Mouse (Mus musculus) hindbrain, embryonic 11.5 days (tissue): ENCODE measurements around the gene Ankrd44. TPM values are rescaled to one million over a fixed set of nuclear protein-coding genes. Genes with fewer than 3 reads are reported as not detected.

Experiments used
- ATAC-seq: fragments of 200-750 bp; cut with Nextera tagmentation; 2 replicates; pipeline ENCODE4 v1.8.0; 2017; ENCODE audit warnings: mild to moderate bottlenecking, moderate TSS enrichment, moderate library complexity; ENCODE audit not compliant: low FRiP score
- DNase-seq: peaks from one replicate; pipeline ENCODE4 v3.0.0-alpha.2; 2015; ENCODE audit warnings: low spot score
- H3K27ac ChIP-seq: fragments of 300-500 bp; sonication (generic); 2 replicates; pipeline ENCODE4 v1.5.1; 2014; ENCODE audit warnings: mild to moderate bottlenecking, low read depth, low read length
- H3K27me3 ChIP-seq: fragments of 300-500 bp; sonication (generic); 2 replicates; pipeline ENCODE4 v1.6.1; 2014; ENCODE audit warnings: mild to moderate bottlenecking, low read length, moderate library complexity, mixed read lengths; ENCODE audit not compliant: control insufficient read depth, insufficient read depth
- H3K36me3 ChIP-seq: fragments of 300-500 bp; sonication (generic); 2 replicates; pipeline ENCODE4 v1.6.1; 2014; ENCODE audit warnings: mild to moderate bottlenecking, low read length, moderate library complexity, mixed read lengths; ENCODE audit not compliant: control insufficient read depth, insufficient read depth
- H3K4me1 ChIP-seq: fragments of 300-500 bp; sonication (generic); replicated peaks from 2 replicates; pipeline ENCODE4 v1.6.1; 2014; ENCODE audit warnings: low read length, mixed read lengths; ENCODE audit not compliant: control insufficient read depth, insufficient read depth
- H3K4me2 ChIP-seq: fragments of 300-500 bp; sonication (generic); replicated peaks from 2 replicates; pipeline ENCODE4 v1.6.1; 2014; ENCODE audit warnings: mild to moderate bottlenecking, low read depth, low read length
- H3K4me3 ChIP-seq: fragments of 300-500 bp; sonication (generic); 2 replicates; pipeline ENCODE4 v1.5.1; 2014; ENCODE audit warnings: low read depth, low read length
- H3K9ac ChIP-seq: fragments of 300-500 bp; sonication (generic); 2 replicates; pipeline ENCODE4 v1.6.1; 2014; ENCODE audit warnings: low read depth, low read length
- H3K9me3 ChIP-seq: fragments of 300-500 bp; sonication (generic); 2 replicates; pipeline ENCODE4 v1.6.1; 2016; ENCODE audit warnings: low read length; ENCODE audit not compliant: control insufficient read depth
- WGBS: fragments of 180-500 bp; shearing (Covaris S2); extraction: QIAGEN DNeasy Blood & Tissue Kit; methylation state at CpG from one replicate; pipeline ENCODE4 v1.1.7; 2014; 5-methylcytosine and 5-hydroxymethylcytosine counted together
- polyA plus RNA-seq: library from polyadenylated mRNA; unstranded; fragments of >200 nt; fragmentation: Nextera tagmentation; extraction: Ambion mirVana; gene quantifications from 2 replicates; pipeline ENCODE4 v1.2.1, GENCODE M21; 2014

Ankrd44 gene
- polyA plus RNA-seq, 1 experiment from 2014 or later: 19.4 TPM

DNA sequence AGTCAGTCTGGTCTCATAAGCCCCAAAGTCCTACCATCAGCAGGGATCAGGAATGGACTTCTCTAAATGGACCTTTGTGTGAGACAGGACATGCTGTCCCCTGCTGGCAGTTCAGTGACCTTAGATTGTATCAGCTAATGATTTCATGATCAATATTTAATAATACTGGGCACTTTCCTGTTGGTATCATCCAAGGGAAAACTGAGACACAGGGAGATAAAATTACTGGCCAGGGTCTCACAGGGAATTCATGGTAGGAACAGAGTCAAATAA, 13.2 kb downstream of the Ankrd44 start:
- ATAC-seq (no peak), DNase-seq (no peak)
- no peaks in the 10 kb centered on the region for H3K27me3 ChIP-seq
- no peaks in the 10 kb centered on the region for H3K9me3 ChIP-seq
- H3K4me1 ChIP-seq: no peaks in the 10 kb centered on the region
- H3K27ac ChIP-seq: no peak overlapping the region
- no peak overlapping the region for H3K4me2 ChIP-seq
- H3K9ac ChIP-seq: no peak overlapping the region
- H3K4me3 ChIP-seq: no peak overlapping the region
- H3K36me3 ChIP-seq: no peaks in the 10 kb centered on the region

DNA sequence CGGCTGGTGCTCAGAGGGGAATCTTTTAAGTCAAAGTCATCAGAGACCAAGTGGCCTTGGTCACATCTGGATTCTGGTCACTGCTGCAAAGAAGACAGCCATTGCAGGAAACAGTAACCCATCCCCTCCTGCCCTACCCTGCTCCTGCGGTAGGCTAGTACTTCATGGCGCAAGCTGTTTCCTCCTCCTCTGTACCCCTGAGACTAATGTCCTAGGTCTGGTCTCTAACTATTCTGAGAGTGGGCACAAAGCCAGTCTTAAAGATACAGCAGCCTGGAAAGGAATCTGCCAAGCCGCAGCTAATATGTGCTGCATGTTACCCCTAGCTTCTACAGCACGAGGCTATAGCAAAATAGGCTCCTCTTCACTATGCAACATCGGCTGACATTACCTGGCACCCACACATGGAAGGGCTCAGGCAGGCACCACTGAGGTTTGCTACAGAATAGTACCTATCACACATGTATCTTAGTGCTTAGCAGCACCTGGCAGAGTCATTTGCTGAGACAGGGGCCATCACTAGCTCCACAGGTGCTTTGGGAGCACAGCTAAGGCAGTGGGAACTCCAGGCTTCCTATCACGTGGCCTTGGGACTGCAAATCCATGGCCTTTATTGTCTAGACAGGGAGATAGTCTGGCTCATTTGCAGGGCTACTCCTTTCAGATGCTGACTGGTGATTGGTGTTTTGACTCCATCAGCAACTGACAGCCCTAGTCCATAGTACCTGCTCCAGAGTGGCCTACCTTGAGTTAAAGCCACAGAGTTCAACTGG, 13.7 kb downstream of the Ankrd44 start:
- Histone ChIP-seq H3K4me3 (no peak overlapping the region), H3K4me2 (no peak overlapping the region), H3K9ac (no peak overlapping the region), H3K27me3 (no peaks in the 10 kb centered on the region), H3K36me3 (no peaks in the 10 kb centered on the region), H3K4me1 (no peaks in the 10 kb centered on the region), H3K9me3 (no peaks in the 10 kb centered on the region), H3K27ac (no peak overlapping the region)
- DNase-seq (no peak), ATAC-seq (no peak)
- whole genome bisulfite sequencing: 78% methylated on average over 7 of the region's 7 CpGs

DNA sequence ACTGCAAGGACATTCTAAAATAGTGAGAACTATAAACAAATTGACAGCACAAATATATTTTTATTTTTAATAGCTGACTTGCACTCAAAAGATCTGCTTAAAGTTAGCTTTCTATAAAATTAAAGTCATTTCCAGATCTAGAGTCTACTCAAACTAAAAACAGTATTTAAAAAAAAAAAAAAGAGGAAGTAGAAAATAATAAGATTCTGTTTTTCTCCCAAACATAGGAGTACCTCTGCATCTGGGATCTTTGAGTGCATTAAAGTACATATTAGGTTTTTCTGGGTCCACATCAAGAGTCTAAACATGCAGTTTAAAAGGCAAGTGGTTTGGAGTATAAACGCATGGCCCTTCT, 15.0 kb downstream of the Ankrd44 start:
- 90% methylated on average over 1 of the region's 1 CpGs for WGBS
- Histone ChIP-seq H3K36me3 (no peaks in the 10 kb centered on the region), H3K9me3 (no peaks in the 10 kb centered on the region), H3K27ac (no peak overlapping the region), H3K4me3 (no peak overlapping the region), H3K4me2 (no peak overlapping the region), H3K9ac (no peak overlapping the region), H3K4me1 (no peaks in the 10 kb centered on the region), H3K27me3 (no peaks in the 10 kb centered on the region)
- no peak for DNase-seq
- no peak for ATAC-seq

DNA sequence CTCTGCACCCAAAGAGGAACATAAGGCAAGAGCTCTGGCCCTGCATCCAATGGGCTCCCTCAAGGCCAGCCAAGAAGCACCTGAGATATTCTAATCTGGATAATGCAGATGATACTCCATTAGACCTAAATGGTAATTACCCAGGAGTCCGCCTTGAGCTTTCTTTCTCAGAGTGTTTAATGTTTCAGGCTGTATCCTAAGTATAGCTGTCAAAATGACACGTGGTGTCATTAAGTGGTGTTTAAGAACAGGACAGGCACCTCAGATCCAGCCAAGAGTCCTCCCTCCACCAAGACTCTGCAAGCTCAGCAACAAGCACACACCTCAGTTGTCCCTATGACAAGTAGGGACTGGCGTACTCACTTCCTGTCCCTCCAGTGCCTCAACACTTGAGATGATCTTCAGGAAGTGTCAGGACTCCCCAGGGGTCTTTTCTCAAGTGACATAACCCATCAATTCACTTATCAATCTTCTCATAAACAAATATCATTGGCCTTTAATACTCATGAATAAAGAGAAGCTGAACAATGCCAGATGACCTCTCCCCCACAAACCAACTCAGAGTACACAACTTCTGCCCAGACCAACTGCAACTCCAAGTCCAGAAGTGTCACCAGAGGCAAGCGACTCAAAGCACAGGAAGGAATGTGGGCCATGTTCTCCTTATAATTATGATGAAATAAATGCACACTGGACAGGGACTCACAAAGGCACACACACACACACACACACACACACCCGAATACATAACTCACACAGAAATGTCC, 15.5 kb downstream of the Ankrd44 start:
- no peak for ATAC-seq
- H3K4me3 ChIP-seq: no peak overlapping the region
- no peak overlapping the region for H3K9ac ChIP-seq

DNA sequence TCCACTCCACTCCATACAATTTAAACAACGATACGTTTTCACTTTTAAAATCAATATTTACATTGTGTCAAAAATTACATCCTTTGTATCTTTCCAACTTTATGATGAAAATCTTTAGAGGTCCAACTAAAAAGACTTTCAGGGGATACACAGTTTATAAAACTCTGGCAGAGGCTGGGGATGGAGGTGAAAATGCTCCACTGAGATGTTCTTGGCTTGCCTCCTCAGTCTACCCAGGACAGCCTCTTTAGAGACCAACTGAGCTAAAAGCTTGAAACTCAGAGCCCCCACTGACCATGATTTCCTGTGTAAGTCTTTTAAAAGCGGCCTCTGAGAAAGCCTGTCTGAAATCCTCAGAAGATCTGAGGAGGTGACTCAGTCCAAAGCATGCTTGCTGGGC, 17.4 kb downstream of the Ankrd44 start:
- Histone ChIP-seq H3K9ac (no peak overlapping the region), H3K4me2 (no peak overlapping the region), H3K4me3 (no peak overlapping the region), H3K27me3 (no peaks in the 10 kb centered on the region), H3K27ac (no peak overlapping the region), H3K36me3 (no peaks in the 10 kb centered on the region), H3K4me1 (no peaks in the 10 kb centered on the region), H3K9me3 (no peaks in the 10 kb centered on the region)
- 82% methylated on average over 3 of the region's 3 CpGs for WGBS
- DNase-seq (no peak), ATAC-seq (no peak)

More for the DNA sequence above, 15.5 kb downstream of the Ankrd44 start:
- no peak for DNase-seq
- Histone ChIP-seq H3K36me3 (no peaks in the 10 kb centered on the region), H3K27ac (no peak overlapping the region), H3K4me1 (no peaks in the 10 kb centered on the region), H3K4me2 (no peak overlapping the region), H3K27me3 (no peaks in the 10 kb centered on the region), H3K9me3 (no peaks in the 10 kb centered on the region)
- 83% methylated on average over 5 of the region's 5 CpGs for WGBS

DNA sequence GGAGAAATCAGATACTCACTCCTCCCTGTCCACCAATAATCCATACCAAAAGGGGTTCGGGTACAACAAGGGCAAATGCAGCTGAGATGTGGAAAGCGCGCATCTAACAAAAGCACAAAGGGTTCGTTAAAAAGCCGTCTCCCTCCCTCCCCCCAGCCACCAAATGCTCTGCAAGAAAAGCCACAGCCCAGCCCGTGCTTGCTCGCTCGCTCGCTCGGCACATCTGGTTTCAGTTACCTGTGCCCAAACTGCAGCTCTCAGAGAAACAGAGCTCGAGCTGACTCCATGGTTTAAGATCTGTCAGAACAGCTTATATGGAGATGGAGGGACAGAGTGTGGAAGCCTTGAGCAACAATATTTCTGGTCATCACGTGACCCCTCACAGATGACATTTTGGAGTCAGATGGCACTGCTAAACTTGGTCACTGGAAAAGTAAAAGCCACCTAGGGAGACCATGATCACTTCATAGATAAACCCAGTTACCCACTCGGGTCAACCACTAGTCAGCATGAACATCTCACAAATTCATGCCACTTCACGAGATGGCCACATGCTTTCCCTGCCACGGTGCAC, 19.0 kb downstream of the Ankrd44 start:
- Histone ChIP-seq H3K27me3 (no peaks in the 10 kb centered on the region), H3K4me2 (no peak overlapping the region), H3K36me3 (no peaks in the 10 kb centered on the region), H3K4me3 (no peak overlapping the region), H3K9me3 (no peaks in the 10 kb centered on the region), H3K27ac (no peak overlapping the region), H3K4me1 (no peaks in the 10 kb centered on the region), H3K9ac (no peak overlapping the region)
- WGBS: 50% methylated on average over 15 of the region's 15 CpGs
- DNase-seq (no peak), ATAC-seq (no peak)

DNA sequence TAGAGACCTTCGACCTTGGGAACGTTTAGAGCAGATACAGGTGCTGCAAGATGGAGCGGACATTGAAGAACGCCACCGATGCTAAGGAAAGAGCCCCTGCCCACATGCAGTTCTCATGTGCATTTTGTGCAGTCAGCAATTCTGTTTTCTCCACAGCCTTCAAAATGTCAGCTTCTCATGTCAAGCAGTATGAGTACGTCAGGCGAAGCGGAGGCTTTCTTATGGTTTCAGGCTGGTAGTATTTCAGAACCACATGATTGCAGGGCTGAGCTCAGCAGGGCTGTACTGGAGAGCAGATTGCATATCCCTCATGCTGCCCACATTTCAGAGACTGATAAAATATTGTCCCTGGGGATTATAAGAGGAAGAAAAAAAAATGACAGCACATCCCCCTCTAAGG, 19.9 kb downstream of the Ankrd44 start:
- H3K9ac ChIP-seq: no peak overlapping the region
- DNase-seq: no peak
- H3K4me3 ChIP-seq: no peak overlapping the region
- H3K9me3 ChIP-seq: no peaks in the 10 kb centered on the region
- H3K36me3 ChIP-seq: no peaks in the 10 kb centered on the region
- no peak overlapping the region for H3K4me2 ChIP-seq
- WGBS: 70% methylated on average over 8 of the region's 8 CpGs
- no peak overlapping the region for H3K27ac ChIP-seq
- ATAC-seq: no peak
- H3K4me1 ChIP-seq: no peaks in the 10 kb centered on the region
- no peaks in the 10 kb centered on the region for H3K27me3 ChIP-seq

DNA sequence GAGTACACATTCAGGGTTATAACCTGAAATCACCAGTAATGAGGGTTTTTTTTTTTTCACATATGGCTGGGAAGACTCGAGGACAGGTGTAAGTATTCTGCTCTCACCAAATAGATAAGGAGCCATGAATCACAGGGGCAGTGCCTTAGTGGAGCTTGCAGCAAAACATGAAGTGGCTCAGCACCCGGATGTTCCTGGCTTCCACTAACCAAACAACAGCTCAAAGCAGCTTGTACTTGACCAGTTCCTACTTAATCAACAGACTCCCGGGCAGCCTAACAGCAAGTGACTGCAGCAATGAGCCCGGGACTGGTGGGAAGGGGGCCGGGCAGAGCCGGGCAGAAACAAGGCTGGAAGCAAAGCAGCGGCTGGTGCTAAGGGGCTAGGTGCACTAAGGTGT, 20.6 kb downstream of the Ankrd44 start:
- no peak overlapping the region for H3K9ac ChIP-seq
- no peak overlapping the region for H3K27ac ChIP-seq
- no peaks in the 10 kb centered on the region for H3K4me1 ChIP-seq
- H3K4me2 ChIP-seq: no peak overlapping the region
- no peaks in the 10 kb centered on the region for H3K36me3 ChIP-seq
- ATAC-seq (no peak), DNase-seq (no peak)
- H3K9me3 ChIP-seq: no peaks in the 10 kb centered on the region
- no peaks in the 10 kb centered on the region for H3K27me3 ChIP-seq
- H3K4me3 ChIP-seq: no peak overlapping the region
- 71% methylated on average over 7 of the region's 7 CpGs for WGBS

DNA sequence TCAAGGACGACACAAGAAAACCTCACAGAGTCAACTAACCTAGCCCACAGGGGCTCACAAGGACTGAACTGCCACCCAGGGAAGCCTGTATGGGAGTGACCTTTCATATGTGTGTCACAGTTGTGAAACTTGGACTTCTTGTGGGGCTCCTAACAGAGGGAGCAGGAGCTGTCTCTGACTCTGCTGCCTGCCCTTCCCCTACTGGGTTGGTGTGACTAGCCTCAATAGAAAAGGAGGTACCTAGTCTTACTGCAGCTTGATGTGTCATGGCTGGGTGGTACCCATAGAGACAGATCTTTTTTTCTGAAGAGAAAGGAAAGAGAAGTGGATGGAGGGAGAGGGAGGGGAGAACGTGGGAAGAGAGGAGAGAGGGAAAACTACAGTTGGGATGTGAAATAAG, 22.0 kb downstream of the Ankrd44 start:
- ATAC-seq: no peak
- Histone ChIP-seq H3K9me3 (no peaks in the 10 kb centered on the region), H3K4me2 (no peak overlapping the region), H3K9ac (no peak overlapping the region), H3K27me3 (no peaks in the 10 kb centered on the region), H3K4me1 (no peaks in the 10 kb centered on the region), H3K4me3 (no peak overlapping the region), H3K27ac (no peak overlapping the region), H3K36me3 (no peaks in the 10 kb centered on the region)
- 80% methylated on average over 2 of the region's 2 CpGs for WGBS
- no peak for DNase-seq
